Mouse (Mus musculus): ENCODE results near the gene Shroom4.

- TF ChIP-seq CTCF (IDR thresholded peaks at IDR 0.05; ENCODE audit: extremely low read depth, insufficient read depth, insufficient read length, insufficient replicate concordance) (no peak), POLR2A (IDR thresholded peaks at IDR 0.05; ENCODE audit: low read depth, low read length) (no peak)
These were observed 9.5 kb downstream of the Shroom4 start for GRCm38 (mm10) chrX:6409114-6409513.

Data from spleen, adult 2 months (tissue).